29 mouse cellular contexts compared by ENCODE assay signal in the genomic region with DNA sequence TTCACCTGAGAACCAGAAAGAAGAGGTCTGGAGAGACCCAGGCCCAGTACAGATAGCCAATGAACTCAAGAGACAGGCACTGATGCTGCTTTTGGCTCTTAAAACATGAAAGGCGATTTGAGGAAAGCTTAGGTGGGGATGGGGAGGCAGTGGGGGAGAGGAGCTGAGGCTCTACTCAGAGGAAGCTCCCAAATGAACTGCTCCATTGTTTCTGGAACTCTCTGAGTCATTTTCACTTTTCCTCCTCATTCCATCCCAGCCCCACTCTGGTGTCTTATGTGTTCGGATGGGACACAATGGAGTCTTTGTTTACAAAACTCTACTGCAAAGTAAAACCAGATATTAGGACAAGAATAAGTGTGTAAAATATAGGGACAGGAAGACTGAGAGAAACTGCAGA. TPM values are rescaled to one million over a fixed set of nuclear protein-coding genes. Genes with fewer than 3 reads are reported as not detected.
DNase-seq lines count a peak whose midpoint lies in the region; ATAC-seq and TF ChIP-seq lines count a peak whose summit lies in the region.
"Had no signal": no experiment of that assay in that cellular context is flagged by ENCODE, and none has a peak within 500 bp of the region (broad histone marks: within the 10 kb centered on the region; RNA-seq: fewer than 3 reads in every experiment).

No protein-coding gene starts in this region.

- peaks cover 21% of the 10 kb centered on the region for H3K4me1 ChIP-seq in heart, embryonic 12.5 days (replicated peaks)
- H3K4me1 ChIP-seq in heart, embryonic 10.5 days = peaks cover 32% of the 10 kb centered on the region
- peaks cover 6% of the 10 kb centered on the region; the same call in 1 of the 2 replicates for H3K4me1 ChIP-seq in heart, postnatal 0 days (ENCODE audit: control insufficient read depth, insufficient read depth)

- no peak for TF ChIP-seq EP300 in heart, postnatal 0 days (IDR thresholded peaks at IDR 0.05; ENCODE audit: low read depth)

- peaks cover 8% of the 10 kb centered on the region for H3K9me3 ChIP-seq in heart, embryonic 12.5 days (replicated peaks)
- H3K9me3 ChIP-seq in heart, embryonic 10.5 days = no peaks in the 10 kb centered on the region
- no peaks in the 10 kb centered on the region for H3K9me3 ChIP-seq in heart, postnatal 0 days (replicated peaks; ENCODE audit: control insufficient read depth, low read length)
- H3K9me3 ChIP-seq: forebrain, embryonic 15.5 days; hindbrain, embryonic 12.5 days; intestine, embryonic 15.5 days; liver, embryonic 12.5 days; midbrain, embryonic 13.5 days; stomach, embryonic 15.5 days had no signal

- H3K4me2 ChIP-seq in heart, embryonic 12.5 days = no peak overlapping the region
- H3K4me2 ChIP-seq in heart, postnatal 0 days (ENCODE audit: low read depth, low read length) = no peak overlapping the region
- H3K4me2 ChIP-seq: forebrain, embryonic 15.5 days; hindbrain, embryonic 12.5 days; intestine, embryonic 15.5 days; liver, embryonic 12.5 days; midbrain, embryonic 13.5 days; stomach, embryonic 15.5 days had no signal

- peak overlapping the region; percentile 62; the same call in 1 of the 2 replicates for H3K27ac ChIP-seq in heart, embryonic 12.5 days (ENCODE audit: poor library complexity, severe bottlenecking)
- H3K27ac ChIP-seq in heart, embryonic 10.5 days = no peak overlapping the region
- peak overlapping the region; percentile 53; the same call in 1 of the 2 replicates for H3K27ac ChIP-seq in heart, postnatal 0 days (ENCODE audit: low read depth)
- H3K27ac ChIP-seq: forebrain, embryonic 15.5 days; hindbrain, embryonic 12.5 days; hindbrain, postnatal 0 days; intestine, embryonic 15.5 days; liver, embryonic 12.5 days; macrophage; midbrain, embryonic 13.5 days; stomach, embryonic 15.5 days had no signal

- TF ChIP-seq CTCF in heart, postnatal 0 days (IDR thresholded peaks at IDR 0.05; ENCODE audit: low read depth) = no peak

- no peaks in the 10 kb centered on the region for H3K36me3 ChIP-seq in heart, embryonic 12.5 days
- H3K36me3 ChIP-seq in heart, embryonic 10.5 days = peaks cover 12% of the 10 kb centered on the region
- H3K36me3 ChIP-seq in heart, postnatal 0 days (replicated peaks; ENCODE audit: control insufficient read depth, insufficient read depth, low read length) = no peaks in the 10 kb centered on the region
- H3K36me3 ChIP-seq: forebrain, embryonic 15.5 days; hindbrain, embryonic 12.5 days; intestine, embryonic 15.5 days; liver, embryonic 12.5 days; stomach, embryonic 15.5 days had no signal

- H3K9ac ChIP-seq in heart, embryonic 12.5 days = no peak overlapping the region
- H3K9ac ChIP-seq in heart, postnatal 0 days (replicated peaks; ENCODE audit: low read depth, low read length) = no peak overlapping the region
- H3K9ac ChIP-seq: forebrain, embryonic 15.5 days; hindbrain, embryonic 12.5 days; intestine, embryonic 15.5 days; liver, embryonic 12.5 days; liver, postnatal 0 days; midbrain, embryonic 13.5 days; stomach, embryonic 15.5 days had no signal

- no peak for ATAC-seq in heart, embryonic 12.5 days (ENCODE audit: insufficient number of reproducible peaks, low FRiP score)
- no peak for ATAC-seq in heart, postnatal 0 days (ENCODE audit: insufficient read depth, low read depth)
- ATAC-seq: activated CD4-positive, CD25-positive, alpha-beta regulatory T cell, adult 4 months; CD4-positive, CD25-positive, alpha-beta regulatory T cell, adult 4 months; forebrain, embryonic 15.5 days; hindbrain, postnatal 0 days; intestine, embryonic 15.5 days; liver, embryonic 12.5 days; liver, postnatal 0 days; midbrain, embryonic 13.5 days had no signal

- no peaks in the 10 kb centered on the region for H3K27me3 ChIP-seq in heart, embryonic 12.5 days (replicated peaks)
- H3K27me3 ChIP-seq in heart, embryonic 10.5 days (ENCODE audit: insufficient read depth, poor library complexity, severe bottlenecking) = no peaks in the 10 kb centered on the region
- no peaks in the 10 kb centered on the region for H3K27me3 ChIP-seq in heart, postnatal 0 days (ENCODE audit: control insufficient read depth, insufficient read depth, low read length)
- H3K27me3 ChIP-seq: forebrain, embryonic 15.5 days; hindbrain, embryonic 12.5 days; intestine, embryonic 15.5 days; liver, embryonic 12.5 days; midbrain, embryonic 13.5 days; stomach, embryonic 15.5 days had no signal

- H3K4me3 ChIP-seq in heart, embryonic 12.5 days = no peak overlapping the region
- no peak overlapping the region for H3K4me3 ChIP-seq in heart, embryonic 10.5 days
- H3K4me3 ChIP-seq in heart, postnatal 0 days (ENCODE audit: low read depth, low read length) = no peak overlapping the region
- H3K4me3 ChIP-seq: forebrain, embryonic 10.5 days; forebrain, embryonic 15.5 days; hindbrain, embryonic 12.5 days; intestine, embryonic 15.5 days; liver, embryonic 12.5 days; midbrain, embryonic 13.5 days; stomach, embryonic 15.5 days had no signal

- WGBS in heart, embryonic 12.5 days = 60% methylated on average over 2 of the region's 2 CpGs
- 66% methylated on average over 2 of the region's 2 CpGs for WGBS in heart, embryonic 10.5 days
- WGBS in heart, postnatal 0 days = 46% methylated on average over 2 of the region's 2 CpGs

- no peak for DNase-seq in heart, embryonic 10.5 days (ENCODE audit: low spot score)
- DNase-seq in heart, postnatal 0 days (ENCODE audit: low spot score) = peak; percentile 28
- no peak for DNase-seq in heart, adult 8-10 months (ENCODE audit: low spot score)
- peak; percentile 69 for DNase-seq in NIH3T3 (ENCODE audit: low read depth)
- DNase-seq in lung, postnatal 25 days (ENCODE audit: low spot score) = no peak
- no peak for DNase-seq in layer of hippocampus, postnatal 10 days (ENCODE audit: low spot score in 2 of 2)
- DNase-seq: adrenal gland, adult 8-10 months; cerebellum, adult 2 months; cerebellum, postnatal 14 days; gastrocnemius, postnatal 25 days; heart, adult 18-20 months; kidney, adult 2 months; kidney, postnatal 36 days; layer of hippocampus, postnatal 36 days; left cerebral cortex, postnatal 4 days; liver, postnatal 0 days; right cerebral cortex, postnatal 25 days had no signal

RNA-seq across cellular contexts. Expression of gene Maml3, which starts 53.1 kb away (rescaled TPM):
- 2.6 and 3.0 TPM in 2 replicates for polyA plus RNA-seq in heart, embryonic 12.5 days (2016; fragmentation: Nextera tagmentation; extraction: Ambion mirVana)
- 2.3 and 3.6 TPM in 2 replicates for polyA plus RNA-seq in heart, embryonic 10.5 days (2016; fragmentation: Nextera tagmentation; extraction: Ambion mirVana)
- total RNA-seq in heart, postnatal 0 days (2014; rRNA removed; ENCODE audit: low replicate concordance) = 5.8 and 6.2 TPM in 2 replicates
- polyA plus RNA-seq in heart, postnatal 0 days (2015; fragmentation: Nextera tagmentation; extraction: Ambion mirVana) = 1.5 and 1.6 TPM in 2 replicates
- 1 to 10 TPM; 1.9 to 3.3 (median 2.7) TPM for total RNA-seq in heart, adult 8-10 months (2022)
- 1 to 10 TPM; 6.5 to 7.2 TPM for total RNA-seq in layer of hippocampus, postnatal 10 days (2021)

Comparison
In these comparisons a context has a peak if more than half of its experiments do, and no peak if none do; other contexts are left out.
1. DNase-seq: peak in heart, postnatal 0 days (single experiment) and NIH3T3 (single experiment); none in heart, embryonic 10.5 days (single experiment), heart, adult 8-10 months (single experiment), lung, postnatal 25 days (single experiment) and layer of hippocampus, postnatal 10 days (0 of 2).